Mouse (Mus musculus) liver, embryonic 14.5 days (tissue): ENCODE measurements at regions not wholly inside any gene's neighbourhood (a gene's known extent, or its start where the extent isn't known, plus 50 kb on each side); places are given as distances from the start of the nearest gene placed in this dataset.

Experiments used
- ATAC-seq: fragments of 200-750 bp; cut with Nextera tagmentation; 2 replicates; pipeline ENCODE4 v1.8.0; 2017; ENCODE audit warnings: moderate number of reproducible peaks, mild to moderate bottlenecking, moderate library complexity; ENCODE audit not compliant: insufficient read depth
- DNase-seq, 3 experiments: peaks; one replicate each; pipeline ENCODE4 v3.0.0-alpha.2; 2012 to 2013; ENCODE audit warnings: low read depth in 3 of 3, low spot score in 3 of 3
- H3K27ac ChIP-seq: fragments of 300-500 bp; sonication (generic); 2 replicates; pipeline ENCODE4 v1.5.1; 2014; ENCODE audit warnings: moderate library complexity, mild to moderate bottlenecking, control low read depth, inconsistent platforms
- H3K27me3 ChIP-seq: fragments of 300-500 bp; sonication (generic); 2 replicates; pipeline ENCODE4 v1.6.1; 2014; ENCODE audit warnings: mild to moderate bottlenecking, low read length, moderate library complexity; ENCODE audit not compliant: control insufficient read depth, insufficient read depth
- H3K36me3 ChIP-seq: fragments of 300-500 bp; sonication (generic); replicated peaks from 2 replicates; pipeline ENCODE4 v1.6.1; 2014; ENCODE audit warnings: low read depth; ENCODE audit not compliant: control insufficient read depth, insufficient read depth
- H3K4me1 ChIP-seq, 2 experiments: fragments of 200-500 bp in 1 of 2; fragments of 300-500 bp in 1 of 2; sonication (generic) in 1 of 2; replicated peaks; 2 replicates each; pipeline ENCODE4 v1.6.1; 2012 to 2014; ENCODE audit warnings: antibody characterized with exemption in 1 of 2, inconsistent platforms in 1 of 2, low read length in 1 of 2; ENCODE audit not compliant: control insufficient read depth in 2 of 2, insufficient read depth in 2 of 2
- H3K4me2 ChIP-seq: fragments of 300-500 bp; sonication (generic); 2 replicates; pipeline ENCODE4 v1.6.1; 2014; ENCODE audit warnings: low read depth, mild to moderate bottlenecking, control low read depth, moderate library complexity
- H3K4me3 ChIP-seq, 2 experiments: fragments of 200-500 bp in 1 of 2; fragments of 300-500 bp in 1 of 2; sonication (generic) in 1 of 2; 2 replicates each; pipeline ENCODE4 v1.5.1; 2012 to 2014; ENCODE audit warnings: low read depth in 2 of 2, low read length in 2 of 2, mild to moderate bottlenecking in 2 of 2, control low read depth in 1 of 2, inconsistent platforms in 1 of 2, moderate library complexity in 1 of 2; ENCODE audit not compliant: insufficient read depth in 1 of 2
- H3K9ac ChIP-seq: fragments of 300-500 bp; sonication (generic); replicated peaks from 2 replicates; pipeline ENCODE4 v1.6.1; 2014; ENCODE audit warnings: mild to moderate bottlenecking, control low read depth, moderate library complexity
- H3K9me3 ChIP-seq: fragments of 300-500 bp; sonication (generic); 2 replicates; pipeline ENCODE4 v1.6.1; 2016; ENCODE audit warnings: low read length, mixed read lengths; ENCODE audit not compliant: control insufficient read depth
- CTCF ChIP-seq: IDR thresholded peaks from 2 replicates; pipeline ENCODE4 v1.5.1; 2016; ENCODE audit warnings: antibody characterized with exemption, low read depth, control low read depth
- EP300 ChIP-seq: IDR thresholded peaks from 2 replicates; pipeline ENCODE4 v1.6.1; 2016; ENCODE audit warnings: antibody characterized with exemption, low read depth
- WGBS: fragments of 180-500 bp; shearing (Covaris S2); extraction: QIAGEN DNeasy Blood & Tissue Kit; methylation state at CpG from one replicate; pipeline ENCODE4 v1.1.7; 2014; ENCODE audit not compliant: insufficient replicate concordance; 5-methylcytosine and 5-hydroxymethylcytosine counted together

GRCm38 (mm10) chr13:44618368-44618767, 110.9 kb upstream of the Jarid2 start:
- Histone ChIP-seq H3K36me3 (no peaks in the 10 kb centered on the region), H3K4me3 (no peak overlapping the region), H3K4me1 (no peaks in the 10 kb centered on the region), H3K4me2 (no peak overlapping the region), H3K9me3 (no peaks in the 10 kb centered on the region), H3K9ac (no peak overlapping the region), H3K27me3 (no peaks in the 10 kb centered on the region), H3K27ac (no peak overlapping the region)
- 48% methylated on average over 3 of the region's 3 CpGs for WGBS
- DNase-seq (no peak), ATAC-seq (no peak)
- TF ChIP-seq CTCF (no peak), EP300 (no peak)

- DNase-seq (no peak), ATAC-seq (no peak)
- no peaks in the 10 kb centered on the region; the same call in 1 of the 2 replicates for H3K27me3 ChIP-seq
- no peak overlapping the region for H3K4me3 ChIP-seq
- H3K9ac ChIP-seq: no peak overlapping the region
- H3K4me1 ChIP-seq: peaks cover 0 to 2% of the 10 kb centered on the region in 2 experiments; a peak in 1 of 4 replicates
- H3K36me3 ChIP-seq: no peaks in the 10 kb centered on the region
- H3K9me3 ChIP-seq: no peaks in the 10 kb centered on the region
- H3K4me2 ChIP-seq: no peak overlapping the region
- TF ChIP-seq EP300 (no peak), CTCF (no peak)
- H3K27ac ChIP-seq: no peak overlapping the region
- 65% methylated on average over 12 of the region's 12 CpGs for whole genome bisulfite sequencing
Measured at GRCm38 (mm10) chr13:44622661-44623355, 106.5 kb upstream of the Jarid2 start.

GRCm38 (mm10) chr13:44624716-44625115, 104.6 kb upstream of the Jarid2 start:
- no peak overlapping the region for H3K4me3 ChIP-seq
- WGBS: 65% methylated on average over 13 of the region's 13 CpGs
- no peak for TF ChIP-seq CTCF
- TF ChIP-seq EP300: no peak
- ATAC-seq (no peak), DNase-seq (no peak)
- no peaks in the 10 kb centered on the region for H3K36me3 ChIP-seq
- H3K4me2 ChIP-seq: no peak overlapping the region
- no peak overlapping the region for H3K9ac ChIP-seq
- peaks cover 0 to 2% of the 10 kb centered on the region in 2 experiments; a peak in 1 of 4 replicates for H3K4me1 ChIP-seq
- no peaks in the 10 kb centered on the region; the same call in 1 of the 2 replicates for H3K27me3 ChIP-seq
- H3K27ac ChIP-seq: no peak overlapping the region
- no peaks in the 10 kb centered on the region for H3K9me3 ChIP-seq

GRCm38 (mm10) chr13:44625792-44626191, 103.5 kb upstream of the Jarid2 start:
- Histone ChIP-seq H3K36me3 (no peaks in the 10 kb centered on the region), H3K4me2 (no peak overlapping the region), H3K4me3 (no peak overlapping the region), H3K4me1 (peaks cover 0 to 2% of the 10 kb centered on the region in 2 experiments; a peak in 1 of 4 replicates), H3K27ac (no peak overlapping the region), H3K9ac (no peak overlapping the region), H3K27me3 (no peaks in the 10 kb centered on the region; the same call in 1 of the 2 replicates), H3K9me3 (no peaks in the 10 kb centered on the region)
- ATAC-seq: no peak
- WGBS: 56% methylated on average over 7 of the region's 7 CpGs
- TF ChIP-seq EP300: no peak
- DNase-seq: no peak

GRCm38 (mm10) chr13:44626806-44627205, 102.5 kb upstream of the Jarid2 start:
- H3K36me3 ChIP-seq: no peaks in the 10 kb centered on the region
- H3K4me1 ChIP-seq: peaks cover 0 to 2% of the 10 kb centered on the region in 2 experiments; a peak in 1 of 4 replicates
- 45% methylated on average over 11 of the region's 11 CpGs for WGBS
- H3K9me3 ChIP-seq: no peaks in the 10 kb centered on the region
- H3K27me3 ChIP-seq: no peaks in the 10 kb centered on the region; the same call in 1 of the 2 replicates
- no peak overlapping the region for H3K27ac ChIP-seq
- no peak overlapping the region for H3K4me3 ChIP-seq
- H3K4me2 ChIP-seq: no peak overlapping the region
- TF ChIP-seq CTCF: no peak
- TF ChIP-seq EP300: no peak
- no peak for ATAC-seq
- DNase-seq: no peak
- no peak overlapping the region for H3K9ac ChIP-seq
